Mouse (Mus musculus) lung, postnatal 0 days (tissue): Measurements from ENCODE around the gene Prpf3.
"Not testable (repeated sequence)": the region's sequence is repeated elsewhere in the genome, so short reads cannot be mapped to it uniquely, and the experiment has no call there.

Experiments
- CTCF ChIP-seq: IDR thresholded peaks from 2 replicates; pipeline ENCODE4 v1.5.1; 2016; ENCODE audit warnings: antibody characterized with exemption, mild to moderate bottlenecking
- EP300 ChIP-seq: IDR thresholded peaks from 2 replicates; pipeline ENCODE4 v1.6.1; 2016; ENCODE audit warnings: antibody characterized with exemption, mild to moderate bottlenecking, control low read depth

DNA sequence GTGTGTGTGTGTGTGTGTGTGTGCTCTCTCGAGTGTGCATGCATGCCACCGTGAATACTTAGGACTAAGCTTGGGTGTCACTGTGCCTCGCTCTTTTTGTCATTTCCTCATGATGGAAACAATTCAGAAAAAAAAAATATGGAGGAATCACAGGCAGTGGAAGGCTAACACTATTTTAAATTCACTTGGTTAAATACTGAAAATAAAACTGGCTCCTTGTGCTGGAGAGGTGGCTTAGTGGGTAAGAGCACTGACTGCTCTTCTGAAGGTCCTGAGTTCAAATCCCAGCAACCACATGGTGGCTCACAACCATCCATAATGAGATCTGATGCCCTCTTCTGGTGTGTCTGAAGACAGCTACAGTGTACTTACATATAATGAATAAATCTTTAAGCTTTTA is 2.6 kb upstream of the Prpf3 start:
- TF ChIP-seq CTCF, EP300: not testable (repeated sequence)
